8 mouse cellular contexts compared by ENCODE assay signal in the genomic region with DNA sequence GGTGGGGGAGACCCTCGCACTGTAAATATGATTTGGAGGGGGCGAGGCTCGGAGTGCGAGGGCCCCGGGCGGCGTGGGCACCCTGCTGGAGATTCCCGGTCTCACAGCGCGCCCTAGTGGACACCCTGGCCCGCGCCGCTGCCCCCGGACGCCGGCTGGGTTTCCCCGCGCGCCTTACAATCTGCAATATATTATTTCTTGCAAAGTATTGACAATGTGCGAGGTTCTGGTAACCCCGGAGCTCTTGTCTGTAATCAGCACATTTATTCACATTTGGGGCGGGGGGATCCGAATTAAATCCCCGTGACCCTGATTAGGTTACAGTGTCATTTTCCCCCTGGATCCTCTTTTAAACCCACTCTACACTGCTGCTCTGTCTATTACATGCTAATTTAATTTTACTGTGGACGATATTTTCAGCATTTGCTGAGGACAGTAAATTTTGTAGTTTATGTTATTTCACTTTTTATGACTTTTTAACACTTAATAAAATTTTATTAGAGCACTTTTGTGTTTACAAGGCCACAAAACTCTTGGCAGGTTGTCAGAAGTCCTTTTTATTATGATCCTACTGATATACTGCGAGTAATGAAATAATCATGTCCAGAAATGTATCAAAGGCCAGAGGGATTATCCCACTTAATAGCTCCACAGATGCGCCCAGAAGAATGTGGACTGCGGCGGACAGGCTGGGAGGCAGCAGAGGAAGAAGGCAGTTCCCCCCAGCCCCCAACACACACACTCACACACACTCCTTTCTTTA.
DNase-seq lines count a peak whose midpoint lies in the region; ATAC-seq and TF ChIP-seq lines count a peak whose summit lies in the region.

No protein-coding gene starts in this region.

- peak overlapping the region; percentile 68 for H3K9ac ChIP-seq in hindbrain, embryonic 14.5 days

- H3K27ac ChIP-seq in hindbrain, embryonic 14.5 days = no peak overlapping the region
- no peak overlapping the region for H3K27ac ChIP-seq in left cerebral cortex, adult 2 months

- ATAC-seq in hindbrain, embryonic 14.5 days (ENCODE audit: low FRiP score) = peak; percentile 37; the same call in 1 of the 2 replicates

- intact Hi-C loops in left cerebral cortex, adult 2 months (cut with DNase I) = loop anchor here (2.0 to 10.0 kb wide), 6 partner anchors 171 to 1863 kb away; a partner anchor contains a TSS

- H3K4me1 ChIP-seq in hindbrain, embryonic 14.5 days (replicated peaks; ENCODE audit: control insufficient read depth, insufficient read depth, low read length) = peaks cover 9% of the 10 kb centered on the region

- peak; percentile 88 for TF ChIP-seq CTCF in left cerebral cortex, adult 2 months (IDR thresholded peaks at IDR 0.05)

- DNase-seq in ZHBTc4 (ENCODE audit: low read depth, low spot score) = peak; percentile 42
- DNase-seq in cerebellum, adult 9-11 months = peak; percentile 6
- DNase-seq in frontal cortex, postnatal 36 days (ENCODE audit: low spot score in 2 of 2) = peak; percentile 60
- DNase-seq in hindbrain, embryonic 14.5 days (ENCODE audit: low spot score) = peak; percentile 77
- peak; percentile 55 to 76 for DNase-seq in left cerebral cortex, adult 2 months (ENCODE audit: extremely low spot score in 1 of 2, low spot score in 2 of 2)
- DNase-seq in lung, postnatal 25 days (ENCODE audit: low spot score) = peak; percentile 36
- DNase-seq in right cerebral cortex, postnatal 14 days = peak; percentile 75
- DNase-seq in c-Kit-positive CD71-positive TER-119-positive erythroid progenitor cells, embryonic 14.5 days (ENCODE audit: low spot score) = no peak

- peak overlapping the region; percentile 94 for H3K4me2 ChIP-seq in hindbrain, embryonic 14.5 days (replicated peaks)

- H3K36me3 ChIP-seq in hindbrain, embryonic 14.5 days (replicated peaks; ENCODE audit: control insufficient read depth, insufficient read depth) = no peaks in the 10 kb centered on the region

- WGBS in hindbrain, embryonic 14.5 days = 6% methylated on average over 29 of the region's 29 CpGs

- H3K9me3 ChIP-seq in hindbrain, embryonic 14.5 days (ENCODE audit: control insufficient read depth, low read length) = no peaks in the 10 kb centered on the region

- peak overlapping the region; percentile 41 for H3K4me3 ChIP-seq in hindbrain, embryonic 14.5 days (replicated peaks; ENCODE audit: low read length)
- H3K4me3 ChIP-seq in left cerebral cortex, adult 2 months = peak overlapping the region; percentile 40

- peaks cover 67% of the 10 kb centered on the region for H3K27me3 ChIP-seq in hindbrain, embryonic 14.5 days (ENCODE audit: control insufficient read depth, insufficient read depth, low read length)
